Mouse (Mus musculus): Measurements from ENCODE around the gene Adamts2. TPM values are rescaled to one million over a fixed set of nuclear protein-coding genes. Genes with fewer than 3 reads are reported as not detected.

Gene Adamts2
- polyA plus RNA-seq, 1 experiment from 2014 or later: 0.61 TPM

DNA sequence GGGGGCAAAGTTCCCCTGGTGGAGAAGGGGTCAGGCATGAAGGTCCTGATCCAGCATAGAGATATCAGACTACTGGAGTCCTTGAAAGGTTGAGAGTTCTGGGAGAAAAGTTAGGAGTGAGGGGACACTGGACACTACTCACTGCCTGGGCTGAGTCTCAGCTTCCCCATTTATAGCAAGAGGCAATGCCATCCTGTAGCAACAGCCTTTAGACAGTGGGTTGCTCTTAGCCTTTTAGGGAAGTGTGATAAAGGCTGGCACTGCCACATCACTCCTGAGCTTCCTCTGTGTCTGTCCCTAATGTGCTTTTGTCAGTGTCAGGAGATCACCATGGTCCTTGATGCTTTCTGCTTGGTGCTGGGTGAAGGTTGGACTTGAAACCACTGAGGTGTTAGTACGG lies 134.7 kb downstream of the Adamts2 start:
- Histone ChIP-seq H3K36me3 (ENCODE audit: control insufficient read depth, insufficient read depth, low read length) (no peaks in the 10 kb centered on the region), H3K4me1 (ENCODE audit: control insufficient read depth, insufficient read depth, low read length) (no peaks in the 10 kb centered on the region), H3K27ac (replicated peaks; ENCODE audit: low read depth, low read length) (no peak overlapping the region), H3K9me3 (ENCODE audit: control insufficient read depth, low read length) (no peaks in the 10 kb centered on the region), H3K4me2 (ENCODE audit: low read depth, severe bottlenecking) (no peak overlapping the region), H3K9ac (ENCODE audit: low read length) (no peak overlapping the region), H3K4me3 (ENCODE audit: low read depth, low read length) (no peak overlapping the region), H3K27me3 (ENCODE audit: control insufficient read depth, insufficient read depth, low read length) (no peaks in the 10 kb centered on the region)
- ATAC-seq (ENCODE audit: insufficient number of reproducible peaks, low FRiP score, low TSS enrichment, low read depth) (no peak), DNase-seq (ENCODE audit: low spot score) (no peak)
- 100% methylated on average over 1 of the region's 1 CpGs for whole genome bisulfite sequencing

DNA sequence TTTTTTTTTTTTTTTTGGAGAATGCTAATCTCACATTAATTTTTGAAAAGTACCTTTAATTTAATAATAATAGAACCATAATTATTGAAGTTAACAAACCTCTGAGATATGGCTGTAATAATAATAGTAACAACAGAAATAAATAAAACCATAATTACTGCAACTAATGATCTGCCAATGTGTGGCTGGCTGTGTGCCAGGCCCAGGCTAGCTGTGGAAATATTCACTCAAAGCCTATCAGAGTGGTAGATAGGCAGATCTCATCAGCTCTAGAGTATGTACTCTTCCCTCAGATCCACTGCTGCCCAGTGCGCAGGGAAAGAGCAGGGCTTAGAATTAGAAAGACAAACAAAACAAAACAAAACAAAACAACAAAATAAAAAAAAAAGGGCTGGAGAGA lies 136.6 kb downstream of the Adamts2 start:
- no peak for ATAC-seq (ENCODE audit: insufficient number of reproducible peaks, low FRiP score, low TSS enrichment, low read depth)
- WGBS: 100% methylated on average over 1 of the region's 1 CpGs

DNA sequence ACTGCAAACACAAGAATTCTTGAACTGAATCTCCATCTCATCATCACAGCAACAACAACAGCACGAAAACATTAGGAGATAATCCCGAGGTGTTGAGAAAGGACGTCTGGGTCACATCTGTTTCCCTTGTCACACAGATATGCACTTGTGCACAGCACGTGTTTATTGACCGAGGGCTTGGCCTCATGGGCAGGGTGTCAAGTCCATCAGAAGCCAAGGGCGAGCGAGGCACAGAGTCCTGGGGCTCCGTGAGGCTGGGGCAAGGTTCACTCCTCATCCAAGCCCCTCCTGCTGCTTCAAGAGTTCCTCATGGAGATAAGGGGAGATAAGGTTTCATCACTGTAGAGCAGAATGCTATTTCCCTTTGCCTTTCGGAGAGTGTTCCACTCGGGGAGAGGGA lies 137.6 kb downstream of the Adamts2 start:
- WGBS: 53% methylated on average over 10 of the region's 10 CpGs

More for the DNA sequence above, 136.6 kb downstream of the Adamts2 start:
- no peaks in the 10 kb centered on the region for H3K9me3 ChIP-seq (ENCODE audit: control insufficient read depth, low read length)
- H3K9ac ChIP-seq (ENCODE audit: low read length): no peak overlapping the region
- no peaks in the 10 kb centered on the region for H3K36me3 ChIP-seq (ENCODE audit: control insufficient read depth, insufficient read depth, low read length)
- H3K4me2 ChIP-seq (ENCODE audit: low read depth, severe bottlenecking): no peak overlapping the region
- H3K4me1 ChIP-seq (ENCODE audit: control insufficient read depth, insufficient read depth, low read length): no peaks in the 10 kb centered on the region
- H3K27ac ChIP-seq (replicated peaks; ENCODE audit: low read depth, low read length): no peak overlapping the region
- H3K4me3 ChIP-seq (ENCODE audit: low read depth, low read length): no peak overlapping the region
- no peaks in the 10 kb centered on the region for H3K27me3 ChIP-seq (ENCODE audit: control insufficient read depth, insufficient read depth, low read length)
- no peak for DNase-seq (ENCODE audit: low spot score)

DNA sequence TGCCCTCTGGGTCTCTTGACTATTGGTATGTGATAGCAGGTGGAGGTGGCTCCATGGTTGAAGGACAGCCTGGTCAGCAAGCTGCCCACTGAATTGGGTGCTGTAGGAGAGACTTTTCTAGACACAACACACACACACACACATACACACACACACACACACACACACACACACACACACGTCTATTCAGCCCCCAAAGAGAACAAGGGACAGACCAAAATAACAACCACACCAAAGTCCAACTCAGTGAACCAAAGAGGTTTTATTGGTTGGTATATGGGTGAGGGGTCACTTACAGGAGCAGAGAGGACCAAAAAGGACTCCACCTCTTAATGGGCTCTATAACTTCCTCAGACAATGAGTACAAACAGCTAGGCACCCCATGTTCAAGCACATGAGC lies 140.3 kb downstream of the Adamts2 start:
- ATAC-seq (ENCODE audit: insufficient number of reproducible peaks, low FRiP score, low TSS enrichment, low read depth): no peak

More for the DNA sequence above, 137.6 kb downstream of the Adamts2 start:
- no peaks in the 10 kb centered on the region for H3K27me3 ChIP-seq (ENCODE audit: control insufficient read depth, insufficient read depth, low read length)
- DNase-seq (ENCODE audit: low spot score): no peak
- H3K9ac ChIP-seq (ENCODE audit: low read length): no peak overlapping the region
- H3K9me3 ChIP-seq (ENCODE audit: control insufficient read depth, low read length): no peaks in the 10 kb centered on the region
- H3K4me1 ChIP-seq (ENCODE audit: control insufficient read depth, insufficient read depth, low read length): no peaks in the 10 kb centered on the region
- H3K27ac ChIP-seq (replicated peaks; ENCODE audit: low read depth, low read length): no peak overlapping the region
- ATAC-seq (ENCODE audit: insufficient number of reproducible peaks, low FRiP score, low TSS enrichment, low read depth): no peak
- no peak overlapping the region for H3K4me2 ChIP-seq (ENCODE audit: low read depth, severe bottlenecking)
- no peaks in the 10 kb centered on the region for H3K36me3 ChIP-seq (ENCODE audit: control insufficient read depth, insufficient read depth, low read length)
- no peak overlapping the region for H3K4me3 ChIP-seq (ENCODE audit: low read depth, low read length)

DNA sequence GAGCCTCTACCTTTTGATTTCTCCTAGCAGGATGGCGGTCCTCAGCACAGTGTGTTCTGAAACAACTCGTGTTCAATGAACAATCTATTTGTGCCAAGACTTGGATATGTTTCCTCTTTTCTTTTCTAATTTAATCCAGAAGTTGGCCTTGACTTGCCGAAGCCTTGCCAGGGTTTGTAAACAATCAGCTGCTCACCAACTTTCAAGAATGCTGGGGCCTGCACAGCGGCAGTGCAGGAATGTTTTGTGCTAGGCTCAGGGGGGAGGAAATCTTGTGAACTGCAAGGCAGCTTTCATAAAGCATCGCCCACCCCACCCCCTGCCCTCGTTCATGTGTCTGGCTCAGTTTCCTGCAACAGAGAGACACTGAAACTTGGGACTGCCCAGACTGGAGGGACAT lies 143.1 kb downstream of the Adamts2 start:
- Histone ChIP-seq H3K4me2 (ENCODE audit: low read depth, severe bottlenecking) (no peak overlapping the region), H3K27me3 (ENCODE audit: control insufficient read depth, insufficient read depth, low read length) (no peaks in the 10 kb centered on the region), H3K9ac (ENCODE audit: low read length) (no peak overlapping the region), H3K4me1 (ENCODE audit: control insufficient read depth, insufficient read depth, low read length) (no peaks in the 10 kb centered on the region), H3K9me3 (ENCODE audit: control insufficient read depth, low read length) (no peaks in the 10 kb centered on the region), H3K36me3 (ENCODE audit: control insufficient read depth, insufficient read depth, low read length) (no peaks in the 10 kb centered on the region), H3K27ac (replicated peaks; ENCODE audit: low read depth, low read length) (no peak overlapping the region), H3K4me3 (ENCODE audit: low read depth, low read length) (no peak overlapping the region)
- ATAC-seq (ENCODE audit: insufficient number of reproducible peaks, low FRiP score, low TSS enrichment, low read depth) (no peak), DNase-seq (ENCODE audit: low spot score) (no peak)
- 60% methylated on average over 6 of the region's 6 CpGs for WGBS

More for the DNA sequence above, 140.3 kb downstream of the Adamts2 start:
- Histone ChIP-seq H3K36me3 (ENCODE audit: control insufficient read depth, insufficient read depth, low read length) (no peaks in the 10 kb centered on the region), H3K4me3 (ENCODE audit: low read depth, low read length) (no peak overlapping the region), H3K4me1 (ENCODE audit: control insufficient read depth, insufficient read depth, low read length) (no peaks in the 10 kb centered on the region), H3K27ac (replicated peaks; ENCODE audit: low read depth, low read length) (no peak overlapping the region), H3K9ac (ENCODE audit: low read length) (no peak overlapping the region), H3K4me2 (ENCODE audit: low read depth, severe bottlenecking) (no peak overlapping the region), H3K9me3 (ENCODE audit: control insufficient read depth, low read length) (no peaks in the 10 kb centered on the region), H3K27me3 (ENCODE audit: control insufficient read depth, insufficient read depth, low read length) (no peaks in the 10 kb centered on the region)
- WGBS: 64% methylated on average over 1 of the region's 1 CpGs
- DNase-seq (ENCODE audit: low spot score): no peak

DNA sequence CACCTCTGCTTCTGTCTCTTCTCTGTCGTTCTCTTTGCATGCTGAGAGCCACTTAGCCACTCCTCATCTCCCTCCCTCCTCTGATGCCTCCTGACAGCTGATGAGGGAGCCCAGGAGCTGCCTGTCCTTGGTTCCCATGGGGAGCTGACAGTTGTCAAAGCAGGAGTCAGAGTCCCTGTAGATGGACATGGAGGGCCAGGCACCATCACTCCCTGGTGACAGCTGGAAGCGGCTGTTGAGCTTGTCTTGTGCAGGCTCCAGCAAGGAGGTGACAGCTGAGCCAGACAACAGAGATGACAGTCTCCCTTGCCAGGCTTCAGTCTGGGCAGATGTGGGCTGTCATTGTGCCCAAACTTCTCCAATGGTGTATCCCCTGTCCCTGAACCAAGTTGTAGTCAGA lies 144.6 kb downstream of the Adamts2 start:
- Histone ChIP-seq H3K27ac (replicated peaks; ENCODE audit: low read depth, low read length) (no peak overlapping the region), H3K9me3 (ENCODE audit: control insufficient read depth, low read length) (no peaks in the 10 kb centered on the region), H3K4me2 (ENCODE audit: low read depth, severe bottlenecking) (no peak overlapping the region), H3K4me1 (ENCODE audit: control insufficient read depth, insufficient read depth, low read length) (no peaks in the 10 kb centered on the region), H3K36me3 (ENCODE audit: control insufficient read depth, insufficient read depth, low read length) (no peaks in the 10 kb centered on the region), H3K27me3 (ENCODE audit: control insufficient read depth, insufficient read depth, low read length) (no peaks in the 10 kb centered on the region), H3K4me3 (ENCODE audit: low read depth, low read length) (no peak overlapping the region), H3K9ac (ENCODE audit: low read length) (no peak overlapping the region)
- ATAC-seq (ENCODE audit: insufficient number of reproducible peaks, low FRiP score, low TSS enrichment, low read depth) (no peak), DNase-seq (ENCODE audit: low spot score) (no peak)
- WGBS: 45% methylated on average over 2 of the region's 2 CpGs

DNA sequence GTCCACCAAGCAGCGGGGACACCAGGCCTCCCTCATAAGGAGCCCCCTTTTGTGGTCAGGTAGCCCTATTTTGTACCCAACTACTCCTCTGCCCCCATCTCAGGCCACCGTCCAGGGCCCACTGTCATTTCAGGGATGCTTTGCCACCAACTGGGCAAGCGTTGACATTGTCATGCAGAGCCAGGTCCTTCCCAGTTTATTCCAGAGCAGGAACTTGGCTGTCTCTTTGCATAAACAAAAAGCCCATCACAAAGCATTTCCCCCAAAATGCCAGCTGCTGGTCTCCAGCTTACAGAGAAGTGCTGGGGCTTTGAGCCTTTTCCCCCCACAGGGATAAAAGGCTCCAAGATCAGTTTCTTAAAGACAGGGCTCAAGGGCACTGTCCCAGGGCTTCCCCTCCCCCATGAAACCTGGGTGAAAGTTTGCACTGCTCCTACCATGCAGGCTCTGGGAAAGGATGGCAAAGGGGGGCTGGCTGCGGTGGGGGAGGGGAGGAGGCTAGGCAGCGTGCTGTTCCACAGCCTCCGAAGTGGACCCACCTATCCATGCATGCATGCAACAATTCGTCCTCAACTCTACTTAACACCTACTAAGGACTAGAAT lies 149.2 kb downstream of the Adamts2 start:
- H3K27ac ChIP-seq (replicated peaks; ENCODE audit: low read depth, low read length): no peak overlapping the region
- no peaks in the 10 kb centered on the region for H3K9me3 ChIP-seq (ENCODE audit: control insufficient read depth, low read length)
- DNase-seq (ENCODE audit: low spot score): no peak
- no peak for ATAC-seq (ENCODE audit: insufficient number of reproducible peaks, low FRiP score, low TSS enrichment, low read depth)
- no peaks in the 10 kb centered on the region for H3K36me3 ChIP-seq (ENCODE audit: control insufficient read depth, insufficient read depth, low read length)
- H3K4me3 ChIP-seq (ENCODE audit: low read depth, low read length): no peak overlapping the region
- H3K4me2 ChIP-seq (ENCODE audit: low read depth, severe bottlenecking): no peak overlapping the region
- no peaks in the 10 kb centered on the region for H3K4me1 ChIP-seq (ENCODE audit: control insufficient read depth, insufficient read depth, low read length)
- WGBS: 33% methylated on average over 7 of the region's 7 CpGs
- no peak overlapping the region for H3K9ac ChIP-seq (ENCODE audit: low read length)
- no peaks in the 10 kb centered on the region for H3K27me3 ChIP-seq (ENCODE audit: control insufficient read depth, insufficient read depth, low read length)

DNA sequence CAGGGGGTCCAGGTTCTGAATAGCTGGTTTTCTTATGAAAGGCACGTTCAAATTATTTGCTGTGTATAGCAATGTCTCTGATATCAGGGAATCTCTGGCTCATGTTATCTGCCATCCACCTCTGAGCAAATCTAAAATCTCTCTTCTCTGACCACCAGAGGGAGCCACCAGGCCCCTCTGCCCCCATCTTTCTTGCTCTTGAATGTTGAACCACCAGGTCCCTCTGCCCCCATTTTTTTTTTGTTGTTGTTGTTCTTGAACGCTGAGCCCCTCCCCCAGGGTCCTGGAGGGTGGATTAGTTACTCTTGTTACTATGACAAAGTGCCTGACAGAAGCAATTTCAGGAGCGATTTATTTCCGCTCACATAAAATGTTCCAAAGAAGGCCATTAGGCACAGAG lies 155.9 kb downstream of the Adamts2 start:
- Histone ChIP-seq H3K9me3 (ENCODE audit: control insufficient read depth, low read length) (no peaks in the 10 kb centered on the region), H3K4me3 (ENCODE audit: low read depth, low read length) (no peak overlapping the region), H3K4me1 (ENCODE audit: control insufficient read depth, insufficient read depth, low read length) (no peaks in the 10 kb centered on the region), H3K36me3 (ENCODE audit: control insufficient read depth, insufficient read depth, low read length) (no peaks in the 10 kb centered on the region), H3K27ac (replicated peaks; ENCODE audit: low read depth, low read length) (no peak overlapping the region), H3K9ac (ENCODE audit: low read length) (no peak overlapping the region), H3K27me3 (ENCODE audit: control insufficient read depth, insufficient read depth, low read length) (no peaks in the 10 kb centered on the region), H3K4me2 (ENCODE audit: low read depth, severe bottlenecking) (no peak overlapping the region)
- ATAC-seq (ENCODE audit: insufficient number of reproducible peaks, low FRiP score, low TSS enrichment, low read depth): no peak
- peak; percentile 61 for DNase-seq (ENCODE audit: low spot score)
- WGBS: 49% methylated on average over 4 of the region's 4 CpGs

DNA sequence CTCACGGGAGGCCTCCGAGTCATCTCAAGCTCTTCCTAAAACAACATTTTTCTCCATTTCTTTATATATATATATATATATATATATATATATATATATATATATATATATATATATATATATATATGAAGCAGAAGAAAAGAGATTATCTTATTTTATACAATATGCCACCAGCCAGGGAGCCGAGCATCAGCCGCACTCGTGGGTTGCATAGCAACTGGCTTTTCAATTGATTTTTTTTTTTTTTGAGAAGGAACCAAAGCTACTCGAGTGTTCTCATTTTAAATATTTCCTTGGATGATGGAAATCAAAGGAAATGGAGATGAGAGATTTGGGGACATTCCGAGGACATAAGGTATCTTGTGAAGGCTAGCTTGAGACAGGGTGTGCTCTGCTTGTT lies 164.6 kb downstream of the Adamts2 start:
- Histone ChIP-seq H3K36me3 (ENCODE audit: control insufficient read depth, insufficient read depth, low read length) (no peaks in the 10 kb centered on the region), H3K27ac (replicated peaks; ENCODE audit: low read depth, low read length) (no peak overlapping the region), H3K4me2 (ENCODE audit: low read depth, severe bottlenecking) (no peak overlapping the region), H3K4me1 (ENCODE audit: control insufficient read depth, insufficient read depth, low read length) (no peaks in the 10 kb centered on the region), H3K4me3 (ENCODE audit: low read depth, low read length) (no peak overlapping the region), H3K9ac (ENCODE audit: low read length) (no peak overlapping the region), H3K27me3 (ENCODE audit: control insufficient read depth, insufficient read depth, low read length) (no peaks in the 10 kb centered on the region), H3K9me3 (ENCODE audit: control insufficient read depth, low read length) (no peaks in the 10 kb centered on the region)
- DNase-seq (ENCODE audit: low spot score) (no peak), ATAC-seq (ENCODE audit: insufficient number of reproducible peaks, low FRiP score, low TSS enrichment, low read depth) (no peak)
- 92% methylated on average over 7 of the region's 7 CpGs for WGBS
